Mouse (Mus musculus): ENCODE measurements around the gene Plppr2.

The Plppr2 gene

GRCm38 (mm10) chr9:21936692-21937570 lies at the start of gene Plppr2:
Gene Plppr2, plus strand, starts transcription at chr9:21937033.
- in situ Hi-C loops (cut with MboI, MseI) = no loop called here

- in situ Hi-C loops (cut with MboI, MseI) = no loop called here
These were observed 47.6 kb upstream of the Plppr2 start for GRCm38 (mm10) chr9:21889229-21889628.

- in situ Hi-C loops (cut with MboI, MseI) = no loop called here
These were observed 35.5 kb upstream of the Plppr2 start for GRCm38 (mm10) chr9:21901223-21901820.

GRCm38 (mm10) chr9:21904031-21904430 lies 32.8 kb upstream of the Plppr2 start:
- in situ Hi-C loops (cut with MboI, MseI) = no loop called here

GRCm38 (mm10) chr9:21908216-21908615 lies 28.6 kb upstream of the Plppr2 start:
- in situ Hi-C loops (cut with MboI, MseI) = loop anchor here in 1 of 2 experiments (5.0 kb wide), 1 partner anchor 51 kb away; no protein-coding TSS in a partner anchor

GRCm38 (mm10) chr9:21909474-21910223 lies 27.2 kb upstream of the Plppr2 start:
- in situ Hi-C loops (cut with MboI, MseI) = loop anchor here in 1 of 2 experiments (5.0 kb wide), 1 partner anchor 52 kb away; no protein-coding TSS in a partner anchor

- in situ Hi-C loops (cut with MboI, MseI) = loop anchor here in 1 of 2 experiments (5.0 kb wide), 1 partner anchor 65 kb away; the partner anchor contains the start of gene Dock6
These were observed 19.9 kb upstream of the Plppr2 start for GRCm38 (mm10) chr9:21916851-21917492.

GRCm38 (mm10) chr9:21917493-21918034 lies 19.3 kb upstream of the Plppr2 start:
- in situ Hi-C loops (cut with MboI, MseI) = loop anchor here in 1 of 2 experiments (5.0 kb wide), 1 partner anchor 65 kb away; the partner anchor contains the start of gene Dock6

- in situ Hi-C loops (cut with MboI, MseI) = loop anchor here in 1 of 2 experiments (5.0 kb wide), 1 partner anchor 66 kb away; the partner anchor contains the start of gene Dock6
These were observed 18.7 kb upstream of the Plppr2 start, which contains the start of gene Rab3d for GRCm38 (mm10) chr9:21918035-21918592. Gene Rab3d, minus strand, starts transcription at chr9:21918192.

GRCm38 (mm10) chr9:21918692-21919384 lies 18.0 kb upstream of the Plppr2 start:
- in situ Hi-C loops (cut with MboI, MseI) = loop anchor here in 1 of 2 experiments (5.0 kb wide), 1 partner anchor 67 kb away; the partner anchor contains the start of gene Dock6

GRCm38 (mm10) chr9:21923036-21923435 lies 13.8 kb upstream of the Plppr2 start:
- in situ Hi-C loops (cut with MboI, MseI) = no loop called here

GRCm38 (mm10) chr9:21923490-21924098 lies 13.2 kb upstream of the Plppr2 start:
- in situ Hi-C loops (cut with MboI, MseI) = no loop called here

- in situ Hi-C loops (cut with MboI, MseI) = no loop called here
These were observed 12.7 kb upstream of the Plppr2 start for GRCm38 (mm10) chr9:21924099-21924493.

GRCm38 (mm10) chr9:21925034-21925433 lies 11.8 kb upstream of the Plppr2 start:
- in situ Hi-C loops (cut with MboI, MseI) = no loop called here

GRCm38 (mm10) chr9:21925506-21925905 lies 11.3 kb upstream of the Plppr2 start:
- in situ Hi-C loops (cut with MboI, MseI) = no loop called here

- in situ Hi-C loops (cut with MboI, MseI) = no loop called here
These were observed 10.7 kb upstream of the Plppr2 start for GRCm38 (mm10) chr9:21926155-21926554.

- in situ Hi-C loops (cut with MboI, MseI) = no loop called here
These were observed 10.0 kb upstream of the Plppr2 start for GRCm38 (mm10) chr9:21926784-21927183.

GRCm38 (mm10) chr9:21927208-21927753 lies 9.6 kb upstream of the Plppr2 start, which contains the start of the genes Ccdc159 and Tmem205:
Gene Ccdc159, plus strand, starts transcription at chr9:21927471.
Gene Tmem205, minus strand, starts transcription at chr9:21927556.
- in situ Hi-C loops (cut with MboI, MseI) = no loop called here

- in situ Hi-C loops (cut with MboI, MseI) = no loop called here
These were observed 7.6 kb upstream of the Plppr2 start for GRCm38 (mm10) chr9:21929208-21929607.

Data from T-helper 17 cell (primary cell).